Mouse (Mus musculus) ES-E14 (cell line): ENCODE results near the gene Ajm1.

Experiments
- CHD2 ChIP-seq: IDR thresholded peaks from 2 replicates; pipeline ENCODE4 v1.6.1; 2014; ENCODE audit warnings: mild to moderate bottlenecking, low read depth, low read length, inconsistent platforms
- HCFC1 ChIP-seq: IDR thresholded peaks from 2 replicates; pipeline ENCODE4 v1.6.1; 2012; ENCODE audit warnings: low read length, inconsistent platforms, borderline replicate concordance; ENCODE audit not compliant: insufficient read depth
- MAFK ChIP-seq: IDR thresholded peaks from 2 replicates; pipeline ENCODE4 v1.6.1; 2014; ENCODE audit warnings: mild to moderate bottlenecking, low read depth, low read length, inconsistent platforms; ENCODE audit not compliant: insufficient read depth
- ZC3H11A ChIP-seq: IDR thresholded peaks from 2 replicates; pipeline ENCODE4 v1.6.1; 2012; ENCODE audit warnings: low read depth, mild to moderate bottlenecking, inconsistent platforms, low read length, borderline replicate concordance
- ZNF384 ChIP-seq: IDR thresholded peaks from 2 replicates; pipeline ENCODE4 v1.6.1; 2012; ENCODE audit warnings: low read depth, low read length, inconsistent platforms

DNA sequence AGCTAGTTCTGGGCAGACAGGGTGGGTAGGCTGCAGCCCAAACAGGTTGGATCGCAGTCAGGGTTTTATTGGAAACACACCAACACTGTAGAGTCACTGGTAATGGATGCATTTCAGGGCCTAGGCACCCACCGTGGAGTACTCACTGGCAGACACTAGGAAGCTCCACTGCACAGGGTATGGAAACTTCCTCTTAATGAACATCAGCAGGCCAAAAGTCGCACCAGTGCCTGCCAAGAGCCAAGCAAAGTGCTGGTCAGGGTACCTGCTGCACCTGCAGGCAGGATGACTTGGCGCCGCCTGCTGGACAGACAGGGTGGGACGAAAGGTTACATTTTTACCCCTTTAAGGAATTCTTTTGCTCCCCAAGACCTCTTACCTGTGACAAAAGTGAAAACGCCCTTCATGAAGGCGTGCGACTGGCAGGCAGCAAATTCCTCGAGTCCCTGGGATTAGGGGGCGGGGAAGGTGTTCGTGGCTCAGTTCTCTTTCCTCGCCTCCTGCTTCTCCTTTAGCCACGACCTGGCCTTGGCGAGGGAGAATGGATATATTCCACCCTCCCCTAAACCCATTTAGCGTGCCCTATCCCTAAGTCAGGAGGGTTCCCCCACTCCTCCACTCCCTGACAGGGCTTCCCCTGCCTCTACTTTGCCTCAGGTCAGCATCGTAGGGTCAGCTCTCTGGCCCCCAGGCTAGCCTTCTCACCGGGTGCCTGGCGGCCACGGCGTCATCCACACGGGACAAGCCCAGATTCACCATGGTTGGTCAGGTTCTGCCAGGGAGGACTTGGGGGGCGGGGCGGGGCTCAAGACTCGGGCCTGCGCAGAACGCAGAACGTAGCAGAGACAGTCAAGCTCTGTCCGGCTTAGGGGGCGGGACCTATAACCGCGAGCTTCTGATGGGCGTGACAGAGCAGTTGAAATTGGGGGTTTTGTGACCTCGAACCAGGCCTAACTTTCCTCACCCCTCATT, 40.0 kb upstream of the Ajm1 start, which contains the start of gene Tmem141:
- TF ChIP-seq HCFC1 (peak; percentile 15; the same call in 1 of the 2 replicates), MAFK (no peak), CHD2 (no peak), ZC3H11A (no peak), ZNF384 (no peak)
